Mouse (Mus musculus): Measurements from ENCODE around the gene Rgs4. TPM values are rescaled to one million over a fixed set of nuclear protein-coding genes. Genes with fewer than 3 reads are reported as not detected.

Gene Rgs4
- total RNA-seq, 2 experiments from 2014 or later, result 88.6 to 95.3 TPM

DNA sequence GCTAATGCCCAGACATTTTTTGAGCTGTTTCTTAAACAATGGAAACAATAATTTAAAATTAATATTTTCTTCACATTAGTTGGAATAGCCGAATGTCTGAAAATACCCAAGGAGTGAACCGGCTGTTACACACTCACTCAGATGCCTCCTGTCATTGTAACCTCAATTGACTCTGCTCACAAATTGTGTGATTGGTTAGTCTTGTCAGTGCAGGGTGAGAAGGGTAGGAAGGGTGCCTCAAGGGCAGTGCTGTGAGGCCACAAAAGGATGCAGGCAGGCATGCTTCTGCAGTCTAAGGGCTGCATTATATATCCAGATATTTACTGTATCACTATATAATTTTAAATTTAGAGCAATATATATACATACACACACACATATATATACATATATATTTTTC lies 54.4 kb downstream of the Rgs4 start:
- intact Hi-C loops (cut with DNase I), result no loop called here
- no peak for DNase-seq

Other genes with a start within 250 kb of the Rgs4 start
- gene Nuf2, start 216.2 kb downstream of the Rgs4 start, total RNA-seq (2021), result 1 to 10 TPM; 9.0 to 9.2 TPM
- 10 to 100 TPM; 71.2 to 77.0 TPM for gene Rgs5, start 92.1 kb downstream of the Rgs4 start, total RNA-seq (2021)
- gene Ccdc190, start 181.0 kb upstream of the Rgs4 start, total RNA-seq (2021), result 1 to 10 TPM; 5.8 to 6.3 TPM
- gene Hsd17b7, start 221.6 kb upstream of the Rgs4 start, total RNA-seq (2021), result 10 to 100 TPM; 25.3 to 26.9 TPM